Mouse (Mus musculus): ENCODE data around the gene Ykt6. TPM values are rescaled to one million over a fixed set of nuclear protein-coding genes. Genes with fewer than 3 reads are reported as not detected.

Gene Ykt6
- polyA plus RNA-seq, 1 experiment from 2014 or later = 18.4 TPM

DNA sequence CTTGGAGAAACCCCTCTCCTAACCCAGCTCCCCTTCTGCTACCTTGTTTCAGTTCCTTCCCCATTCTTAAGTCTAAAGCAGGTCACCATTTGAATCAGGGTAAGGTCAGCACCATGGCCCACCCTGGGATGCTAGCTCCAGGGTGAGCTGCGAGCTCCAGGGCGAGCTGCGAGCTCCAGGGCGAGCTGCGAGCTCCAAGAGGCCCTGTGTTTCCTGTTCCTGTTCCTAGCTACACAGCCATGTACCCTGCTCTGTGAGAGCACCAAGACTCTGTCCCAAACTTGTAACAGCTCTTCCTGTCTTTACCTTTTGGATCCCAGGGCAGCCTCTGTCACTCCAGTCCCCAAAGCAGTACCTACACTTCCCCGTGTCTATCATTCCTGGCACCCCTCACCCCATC is 18.6 kb downstream of the Ykt6 start:
- H3K4me2 ChIP-seq = no peak overlapping the region
- H3K27ac ChIP-seq (ENCODE audit: low read depth, low read length) = no peak overlapping the region
- ATAC-seq (replicated peaks; ENCODE audit: low FRiP score) = no peak
- no peaks in the 10 kb centered on the region for H3K9me3 ChIP-seq (ENCODE audit: control insufficient read depth, low read length)
- 0 out of 2 replicates have a peak, but pooled peaks cover 2% of the 10 kb centered on the region for H3K4me1 ChIP-seq (replicated peaks; ENCODE audit: control insufficient read depth, insufficient read depth, low read length)
- DNase-seq (ENCODE audit: low spot score) = no peak
- 0 out of 2 replicates have a peak, but pooled peaks cover 3% of the 10 kb centered on the region for H3K36me3 ChIP-seq (ENCODE audit: control insufficient read depth, insufficient read depth, low read length)
- H3K4me3 ChIP-seq (ENCODE audit: low read depth, low read length) = no peak overlapping the region
- WGBS = 38% methylated on average over 6 of the region's 6 CpGs
- peaks cover 7% of the 10 kb centered on the region; the same call in 1 of the 2 replicates for H3K27me3 ChIP-seq (replicated peaks; ENCODE audit: control insufficient read depth, insufficient read depth, low read length)
- no peak overlapping the region for H3K9ac ChIP-seq (ENCODE audit: low read depth, low read length)

DNA sequence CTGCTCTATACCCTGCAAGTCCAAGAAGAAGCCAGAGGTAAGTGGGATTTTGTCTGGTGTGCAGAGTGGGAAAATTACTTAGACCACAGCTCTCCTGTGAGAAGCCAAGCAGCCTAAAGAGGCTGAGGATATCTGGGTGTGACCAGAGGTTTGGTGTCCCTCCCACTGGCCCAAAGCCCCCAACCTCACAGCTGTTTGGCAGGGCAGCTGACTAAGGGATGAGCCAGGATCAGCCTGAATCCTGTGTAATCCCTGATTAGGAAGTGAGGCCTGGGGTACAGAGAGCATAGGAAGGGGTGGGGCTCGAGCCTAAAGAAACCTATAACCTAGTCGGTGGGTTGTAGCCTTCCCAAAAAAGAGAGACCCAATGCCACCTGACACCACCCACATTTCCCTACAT is 19.6 kb downstream of the Ykt6 start:
- no peak overlapping the region for H3K9ac ChIP-seq (ENCODE audit: low read depth, low read length)

DNA sequence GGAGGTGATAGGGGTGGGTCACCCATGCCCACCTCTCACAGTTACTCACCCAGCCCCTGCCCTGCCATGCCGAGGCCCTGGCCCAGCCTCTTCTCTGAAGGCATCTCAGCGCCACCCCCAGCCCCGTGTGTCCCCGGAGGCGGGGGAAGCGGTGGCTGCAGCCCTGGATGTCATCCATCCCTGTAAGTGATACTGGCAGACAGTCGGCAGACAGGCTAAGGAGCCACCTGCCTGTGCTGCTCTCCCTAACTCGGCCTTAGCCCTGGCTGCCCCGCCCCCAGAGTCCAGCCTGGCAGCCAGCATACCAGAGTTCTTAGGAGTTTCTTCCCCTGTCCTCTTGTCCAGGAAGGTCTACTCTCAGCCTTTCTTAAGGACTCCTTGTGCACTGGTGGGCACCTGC is 20.6 kb downstream of the Ykt6 start:
- 37% methylated on average over 9 of the region's 9 CpGs for WGBS
- ATAC-seq (replicated peaks; ENCODE audit: low FRiP score) (no peak), DNase-seq (ENCODE audit: low spot score) (no peak)
- Histone ChIP-seq H3K9ac (ENCODE audit: low read depth, low read length) (no peak overlapping the region), H3K9me3 (ENCODE audit: control insufficient read depth, low read length) (no peaks in the 10 kb centered on the region), H3K36me3 (ENCODE audit: control insufficient read depth, insufficient read depth, low read length) (no peaks in the 10 kb centered on the region), H3K4me3 (ENCODE audit: low read depth, low read length) (no peak overlapping the region), H3K4me1 (replicated peaks; ENCODE audit: control insufficient read depth, insufficient read depth, low read length) (0 out of 2 replicates have a peak, but pooled peaks cover 2% of the 10 kb centered on the region), H3K27ac (ENCODE audit: low read depth, low read length) (no peak overlapping the region), H3K27me3 (replicated peaks; ENCODE audit: control insufficient read depth, insufficient read depth, low read length) (peaks cover 7% of the 10 kb centered on the region; the same call in 1 of the 2 replicates), H3K4me2 (no peak overlapping the region)

More for the DNA sequence above, 19.6 kb downstream of the Ykt6 start:
- H3K27ac ChIP-seq (ENCODE audit: low read depth, low read length) = no peak overlapping the region
- no peak overlapping the region for H3K4me2 ChIP-seq
- no peak overlapping the region for H3K4me3 ChIP-seq (ENCODE audit: low read depth, low read length)
- H3K9me3 ChIP-seq (ENCODE audit: control insufficient read depth, low read length) = no peaks in the 10 kb centered on the region
- ATAC-seq (replicated peaks; ENCODE audit: low FRiP score) (no peak), DNase-seq (ENCODE audit: low spot score) (no peak)
- no peaks in the 10 kb centered on the region for H3K36me3 ChIP-seq (ENCODE audit: control insufficient read depth, insufficient read depth, low read length)
- 83% methylated on average over 2 of the region's 2 CpGs for WGBS
- H3K27me3 ChIP-seq (replicated peaks; ENCODE audit: control insufficient read depth, insufficient read depth, low read length) = peaks cover 7% of the 10 kb centered on the region; the same call in 1 of the 2 replicates
- 0 out of 2 replicates have a peak, but pooled peaks cover 2% of the 10 kb centered on the region for H3K4me1 ChIP-seq (replicated peaks; ENCODE audit: control insufficient read depth, insufficient read depth, low read length)

DNA sequence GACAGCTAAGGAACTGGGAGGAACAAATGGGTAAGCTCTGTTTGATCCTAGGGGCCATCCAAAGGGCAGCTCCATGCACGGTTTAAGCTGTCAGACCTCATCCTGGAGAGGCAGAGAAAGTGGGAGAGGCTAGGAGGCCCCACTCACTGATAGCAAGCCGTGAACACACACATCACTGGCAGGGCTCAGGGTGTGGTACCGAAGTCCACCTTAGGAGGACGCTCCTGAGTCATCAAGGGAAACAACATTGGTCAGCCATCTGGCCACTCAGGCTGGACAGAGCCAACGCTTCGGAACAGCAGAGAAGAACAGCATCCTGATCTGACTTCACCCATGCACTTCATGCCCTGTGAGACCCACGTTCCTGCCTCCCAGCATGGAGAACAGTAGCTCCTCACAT is 23.6 kb downstream of the Ykt6 start:
- H3K36me3 ChIP-seq (ENCODE audit: control insufficient read depth, insufficient read depth, low read length) = no peaks in the 10 kb centered on the region
- 0 out of 2 replicates have a peak, but pooled peaks cover 2% of the 10 kb centered on the region for H3K4me1 ChIP-seq (replicated peaks; ENCODE audit: control insufficient read depth, insufficient read depth, low read length)
- H3K9ac ChIP-seq (ENCODE audit: low read depth, low read length) = no peak overlapping the region
- WGBS = 79% methylated on average over 7 of the region's 7 CpGs
- H3K9me3 ChIP-seq (ENCODE audit: control insufficient read depth, low read length) = no peaks in the 10 kb centered on the region
- DNase-seq (ENCODE audit: low spot score) (no peak), ATAC-seq (replicated peaks; ENCODE audit: low FRiP score) (no peak)
- H3K4me2 ChIP-seq = no peak overlapping the region
- H3K27me3 ChIP-seq (replicated peaks; ENCODE audit: control insufficient read depth, insufficient read depth, low read length) = 0 out of 2 replicates have a peak, but pooled peaks cover 4% of the 10 kb centered on the region
- H3K27ac ChIP-seq (ENCODE audit: low read depth, low read length) = no peak overlapping the region
- no peak overlapping the region for H3K4me3 ChIP-seq (ENCODE audit: low read depth, low read length)

DNA sequence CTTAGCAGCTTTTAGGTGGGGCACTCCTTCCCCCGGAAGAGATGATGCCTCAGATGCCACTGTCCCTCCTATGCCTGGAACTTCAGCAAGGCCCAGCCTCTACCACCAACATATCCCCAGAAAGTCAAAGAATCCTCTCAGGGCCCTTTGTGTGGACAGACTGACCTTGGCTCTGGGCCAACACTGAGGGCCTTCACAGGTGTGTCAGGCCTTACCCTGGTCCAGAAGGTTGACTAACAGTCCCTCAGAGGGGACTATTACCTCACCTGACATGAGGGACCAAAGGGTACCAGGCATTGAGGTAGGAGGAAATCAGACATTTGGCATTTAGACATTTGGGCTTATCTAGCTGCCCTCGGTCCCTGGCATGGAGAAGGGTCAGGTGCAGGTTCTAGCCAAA is 24.6 kb downstream of the Ykt6 start:
- no peak overlapping the region for H3K4me3 ChIP-seq (ENCODE audit: low read depth, low read length)
- no peak overlapping the region for H3K4me2 ChIP-seq
- DNase-seq (ENCODE audit: low spot score) (no peak), ATAC-seq (replicated peaks; ENCODE audit: low FRiP score) (no peak)
- H3K36me3 ChIP-seq (ENCODE audit: control insufficient read depth, insufficient read depth, low read length) = no peaks in the 10 kb centered on the region
- no peaks in the 10 kb centered on the region for H3K9me3 ChIP-seq (ENCODE audit: control insufficient read depth, low read length)
- 0 out of 2 replicates have a peak, but pooled peaks cover 2% of the 10 kb centered on the region for H3K4me1 ChIP-seq (replicated peaks; ENCODE audit: control insufficient read depth, insufficient read depth, low read length)
- H3K9ac ChIP-seq (ENCODE audit: low read depth, low read length) = no peak overlapping the region
- H3K27me3 ChIP-seq (replicated peaks; ENCODE audit: control insufficient read depth, insufficient read depth, low read length) = 0 out of 2 replicates have a peak, but pooled peaks cover 4% of the 10 kb centered on the region
- WGBS = 81% methylated on average over 2 of the region's 2 CpGs
- no peak overlapping the region for H3K27ac ChIP-seq (ENCODE audit: low read depth, low read length)

DNA sequence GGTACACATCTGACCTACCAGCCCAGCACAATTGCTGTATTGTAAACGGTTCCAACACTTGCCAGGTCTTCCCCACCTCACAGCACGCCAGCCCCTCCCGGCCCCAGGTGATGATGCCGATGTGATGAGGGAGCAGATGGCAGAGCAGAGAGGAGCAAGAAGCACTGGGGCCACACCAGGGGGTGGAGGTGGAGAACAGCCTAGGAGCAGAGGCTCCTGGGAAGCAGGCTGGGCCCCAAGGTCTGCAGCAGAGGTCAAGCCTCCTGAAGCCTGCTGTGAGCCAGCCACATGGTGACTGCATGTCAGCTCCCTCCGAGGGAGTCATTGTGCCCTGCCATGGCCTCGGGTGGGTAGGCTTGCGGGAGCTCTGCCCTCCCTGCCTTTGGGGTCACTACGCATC is 25.1 kb downstream of the Ykt6 start:
- Histone ChIP-seq H3K4me1 (replicated peaks; ENCODE audit: control insufficient read depth, insufficient read depth, low read length) (0 out of 2 replicates have a peak, but pooled peaks cover 2% of the 10 kb centered on the region), H3K9ac (ENCODE audit: low read depth, low read length) (no peak overlapping the region), H3K9me3 (ENCODE audit: control insufficient read depth, low read length) (no peaks in the 10 kb centered on the region), H3K36me3 (ENCODE audit: control insufficient read depth, insufficient read depth, low read length) (no peaks in the 10 kb centered on the region), H3K4me2 (no peak overlapping the region), H3K4me3 (ENCODE audit: low read depth, low read length) (no peak overlapping the region), H3K27me3 (replicated peaks; ENCODE audit: control insufficient read depth, insufficient read depth, low read length) (0 out of 2 replicates have a peak, but pooled peaks cover 4% of the 10 kb centered on the region), H3K27ac (ENCODE audit: low read depth, low read length) (no peak overlapping the region)
- no peak for ATAC-seq (replicated peaks; ENCODE audit: low FRiP score)
- no peak for DNase-seq (ENCODE audit: low spot score)
- 69% methylated on average over 8 of the region's 8 CpGs for WGBS

DNA sequence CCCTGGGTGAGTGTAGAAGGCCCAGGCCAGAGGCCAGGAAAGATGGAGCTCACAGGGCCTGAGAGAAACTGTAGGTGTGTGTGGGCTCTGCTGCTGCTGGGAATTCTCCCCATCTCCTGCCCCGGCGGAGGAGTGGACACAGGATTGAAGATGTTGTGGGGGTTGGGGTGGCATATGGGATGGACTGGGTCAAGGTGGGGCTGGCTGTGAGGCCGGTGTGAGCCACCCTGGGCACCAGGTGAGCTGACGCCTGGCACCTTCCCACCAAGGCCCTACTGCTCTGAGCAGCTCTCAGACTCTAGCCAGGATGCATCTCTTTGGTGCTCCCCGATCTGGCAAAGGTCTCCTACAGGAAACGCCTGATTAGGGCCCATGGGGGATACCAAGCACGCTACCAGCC is 25.8 kb downstream of the Ykt6 start:
- Histone ChIP-seq H3K4me3 (ENCODE audit: low read depth, low read length) (no peak overlapping the region), H3K27ac (ENCODE audit: low read depth, low read length) (no peak overlapping the region), H3K27me3 (replicated peaks; ENCODE audit: control insufficient read depth, insufficient read depth, low read length) (no peaks in the 10 kb centered on the region), H3K9me3 (ENCODE audit: control insufficient read depth, low read length) (no peaks in the 10 kb centered on the region), H3K4me2 (no peak overlapping the region), H3K4me1 (replicated peaks; ENCODE audit: control insufficient read depth, insufficient read depth, low read length) (no peaks in the 10 kb centered on the region), H3K36me3 (ENCODE audit: control insufficient read depth, insufficient read depth, low read length) (no peaks in the 10 kb centered on the region), H3K9ac (ENCODE audit: low read depth, low read length) (no peak overlapping the region)
- no peak for DNase-seq (ENCODE audit: low spot score)
- WGBS = 76% methylated on average over 7 of the region's 7 CpGs
- no peak for ATAC-seq (replicated peaks; ENCODE audit: low FRiP score)

DNA sequence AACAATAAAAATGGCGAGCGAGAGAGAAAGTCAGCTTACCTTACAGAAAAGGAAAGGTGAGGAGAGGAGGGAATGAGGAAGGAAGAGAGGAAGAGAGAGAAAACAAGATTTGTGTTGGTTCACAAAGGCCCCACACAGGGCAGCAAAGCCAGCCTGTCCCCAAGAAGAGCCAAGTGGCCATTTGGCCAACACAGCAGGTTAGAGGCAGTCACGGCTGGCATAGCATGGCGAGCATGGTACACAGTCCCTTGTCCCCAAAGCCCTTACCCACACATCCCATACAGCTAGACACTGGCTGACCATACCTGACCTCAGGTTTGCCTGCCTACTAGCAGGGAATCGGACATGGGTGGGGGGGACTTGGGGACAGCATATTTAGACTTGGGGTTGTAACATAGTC is 28.1 kb downstream of the Ykt6 start:
- H3K4me2 ChIP-seq = no peak overlapping the region
- no peak overlapping the region for H3K4me3 ChIP-seq (ENCODE audit: low read depth, low read length)
- DNase-seq (ENCODE audit: low spot score) (no peak), ATAC-seq (replicated peaks; ENCODE audit: low FRiP score) (no peak)
- H3K9me3 ChIP-seq (ENCODE audit: control insufficient read depth, low read length) = no peaks in the 10 kb centered on the region
- H3K36me3 ChIP-seq (ENCODE audit: control insufficient read depth, insufficient read depth, low read length) = no peaks in the 10 kb centered on the region
- no peak overlapping the region for H3K27ac ChIP-seq (ENCODE audit: low read depth, low read length)
- no peak overlapping the region for H3K9ac ChIP-seq (ENCODE audit: low read depth, low read length)
- H3K4me1 ChIP-seq (replicated peaks; ENCODE audit: control insufficient read depth, insufficient read depth, low read length) = no peaks in the 10 kb centered on the region
- 79% methylated on average over 5 of the region's 5 CpGs for WGBS
- no peaks in the 10 kb centered on the region for H3K27me3 ChIP-seq (replicated peaks; ENCODE audit: control insufficient read depth, insufficient read depth, low read length)

DNA sequence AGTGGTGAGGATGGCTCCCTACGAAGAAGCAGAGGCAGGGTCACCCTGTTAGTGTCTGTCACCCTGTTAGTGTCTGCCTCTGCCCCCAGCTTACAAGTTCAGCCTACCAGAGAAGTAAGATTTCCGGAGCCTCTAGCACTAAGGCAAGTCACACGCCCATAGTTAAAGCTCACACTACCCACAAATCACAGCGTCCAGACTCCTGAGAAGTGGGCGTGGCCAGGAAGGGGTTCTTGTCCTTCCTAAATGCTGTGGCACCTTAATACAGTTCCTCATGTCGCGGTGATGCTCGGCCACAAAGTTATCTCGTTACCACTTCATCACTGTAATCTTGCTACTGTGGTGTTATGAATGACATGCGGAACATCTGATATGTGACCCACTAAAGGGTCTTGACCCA is 32.6 kb downstream of the Ykt6 start:
- no peaks in the 10 kb centered on the region for H3K27me3 ChIP-seq (replicated peaks; ENCODE audit: control insufficient read depth, insufficient read depth, low read length)
- no peak overlapping the region for H3K4me2 ChIP-seq
- no peaks in the 10 kb centered on the region for H3K36me3 ChIP-seq (ENCODE audit: control insufficient read depth, insufficient read depth, low read length)
- H3K4me1 ChIP-seq (replicated peaks; ENCODE audit: control insufficient read depth, insufficient read depth, low read length) = no peaks in the 10 kb centered on the region
- no peak overlapping the region for H3K9ac ChIP-seq (ENCODE audit: low read depth, low read length)
- 65% methylated on average over 10 of the region's 10 CpGs for WGBS
- H3K9me3 ChIP-seq (ENCODE audit: control insufficient read depth, low read length) = no peaks in the 10 kb centered on the region
- H3K4me3 ChIP-seq (ENCODE audit: low read depth, low read length) = no peak overlapping the region
- ATAC-seq (replicated peaks; ENCODE audit: low FRiP score) (no peak), DNase-seq (ENCODE audit: low spot score) (no peak)
- H3K27ac ChIP-seq (ENCODE audit: low read depth, low read length) = no peak overlapping the region
